Mouse (Mus musculus) neural tube, embryonic 15.5 days (tissue): ENCODE results near the gene Cdh11. TPM values are rescaled to one million over a fixed set of nuclear protein-coding genes. Genes with fewer than 3 reads are reported as not detected.

Experiments used
- ATAC-seq: fragments of 200-750 bp; cut with Nextera tagmentation; 2 replicates; pipeline ENCODE4 v1.8.0; 2017; ENCODE audit warnings: mild to moderate bottlenecking, moderate TSS enrichment, moderate library complexity; ENCODE audit not compliant: low FRiP score
- H3K27ac ChIP-seq: fragments of 300-500 bp; sonication (generic); replicated peaks from 2 replicates; pipeline ENCODE4 v1.5.1; 2015; ENCODE audit warnings: mild to moderate bottlenecking, inconsistent platforms
- H3K27me3 ChIP-seq: fragments of 300-500 bp; sonication (generic); replicated peaks from 2 replicates; pipeline ENCODE4 v1.6.1; 2015; ENCODE audit warnings: inconsistent platforms
- H3K36me3 ChIP-seq: fragments of 300-500 bp; sonication (generic); 2 replicates; pipeline ENCODE4 v1.6.1; 2015; ENCODE audit warnings: inconsistent platforms
- H3K4me1 ChIP-seq: fragments of 300-500 bp; sonication (generic); 2 replicates; pipeline ENCODE4 v1.6.1; 2015; ENCODE audit warnings: inconsistent platforms
- H3K4me2 ChIP-seq: fragments of 300-500 bp; sonication (generic); 2 replicates; pipeline ENCODE4 v1.6.1; 2015; ENCODE audit warnings: inconsistent platforms, mild to moderate bottlenecking, moderate library complexity
- H3K4me3 ChIP-seq: fragments of 300-500 bp; sonication (generic); replicated peaks from 2 replicates; pipeline ENCODE4 v1.5.1; 2015; ENCODE audit warnings: mild to moderate bottlenecking, inconsistent platforms
- H3K9ac ChIP-seq: fragments of 300-500 bp; sonication (generic); replicated peaks from 2 replicates; pipeline ENCODE4 v1.6.1; 2015; ENCODE audit warnings: mild to moderate bottlenecking, inconsistent platforms
- H3K9me3 ChIP-seq: fragments of 300-500 bp; sonication (generic); replicated peaks from 2 replicates; pipeline ENCODE4 v1.6.1; 2016; ENCODE audit warnings: inconsistent platforms
- WGBS: fragments of 180-500 bp; shearing (Covaris S2); methylation state at CpG from one replicate; pipeline ENCODE4 v1.1.7; 2015; ENCODE audit warnings: mixed read lengths; 5-methylcytosine and 5-hydroxymethylcytosine counted together
- microRNA-seq: library from miRNA; unstranded; fragments of <30 nt; microRNA quantifications from one replicate; pipeline ENCODE4, GENCODE M21; 2017
- polyA plus RNA-seq: library from polyadenylated mRNA; unstranded; fragments of >200 nt; fragmentation: Nextera tagmentation; extraction: Ambion mirVana; gene quantifications from 2 replicates; pipeline ENCODE4 v1.2.1, GENCODE M21; 2015

Cdh11 gene
- polyA plus RNA-seq, 1 experiment from 2014 or later: 51.6 TPM

DNA sequence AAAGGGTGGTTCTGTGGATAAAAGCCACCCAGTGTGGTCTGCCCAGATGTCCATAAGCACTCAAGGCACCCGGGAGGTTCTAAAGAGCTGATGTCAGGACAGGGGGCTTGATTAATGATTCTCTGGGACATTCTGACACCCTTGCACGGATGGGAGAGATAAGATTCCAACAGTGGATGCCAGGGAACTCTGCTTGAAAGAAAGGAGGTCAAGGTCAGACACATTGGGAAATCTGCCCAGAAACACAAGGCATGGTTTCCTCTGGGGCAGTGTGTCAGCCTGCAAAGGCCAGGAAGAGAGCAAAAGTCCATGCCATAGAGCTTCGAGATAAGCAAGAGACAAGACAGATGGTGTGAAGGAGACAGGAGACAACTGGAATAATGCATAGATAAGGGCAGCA, 188.9 kb downstream of the Cdh11 start:
- H3K27ac ChIP-seq: no peak overlapping the region
- 27% methylated on average over 3 of the region's 3 CpGs for WGBS
- no peaks in the 10 kb centered on the region for H3K36me3 ChIP-seq
- H3K4me3 ChIP-seq: no peak overlapping the region
- no peaks in the 10 kb centered on the region for H3K27me3 ChIP-seq
- ATAC-seq: no peak
- no peaks in the 10 kb centered on the region for H3K9me3 ChIP-seq
- H3K9ac ChIP-seq: no peak overlapping the region
- no peaks in the 10 kb centered on the region for H3K4me1 ChIP-seq
- no peak overlapping the region for H3K4me2 ChIP-seq

DNA sequence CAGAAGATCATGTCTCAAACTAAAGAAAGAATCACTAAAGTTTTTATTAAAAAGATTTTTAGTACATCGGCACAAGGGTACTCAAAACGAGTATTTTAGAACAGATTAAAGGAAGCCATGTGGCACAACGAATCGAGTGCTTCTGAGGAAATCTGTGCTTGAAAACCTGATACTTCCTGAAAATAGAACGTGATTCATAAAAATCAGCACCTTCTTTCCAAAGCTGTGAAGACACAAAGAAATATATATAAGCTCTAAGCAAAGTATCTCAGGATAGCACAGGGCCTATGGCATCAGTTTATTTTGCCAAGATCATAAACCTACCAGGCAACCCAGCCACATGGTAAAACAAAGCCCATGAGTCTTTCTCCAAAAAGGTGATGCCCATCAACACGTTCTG, 191.5 kb downstream of the Cdh11 start:
- Histone ChIP-seq H3K4me3 (no peak overlapping the region), H3K4me2 (no peak overlapping the region), H3K27me3 (no peaks in the 10 kb centered on the region), H3K9me3 (no peaks in the 10 kb centered on the region), H3K27ac (no peak overlapping the region), H3K36me3 (no peaks in the 10 kb centered on the region), H3K4me1 (no peaks in the 10 kb centered on the region), H3K9ac (no peak overlapping the region)
- WGBS: 93% methylated on average over 6 of the region's 6 CpGs
- ATAC-seq: no peak

Small RNA genes within 50 kb of the gene (microRNA-seq; reads per million reads assigned to microRNA genes)
- not detected for gene Gm26301
